ENCODE assay signal across 19 mouse cellular contexts in the genomic region with DNA sequence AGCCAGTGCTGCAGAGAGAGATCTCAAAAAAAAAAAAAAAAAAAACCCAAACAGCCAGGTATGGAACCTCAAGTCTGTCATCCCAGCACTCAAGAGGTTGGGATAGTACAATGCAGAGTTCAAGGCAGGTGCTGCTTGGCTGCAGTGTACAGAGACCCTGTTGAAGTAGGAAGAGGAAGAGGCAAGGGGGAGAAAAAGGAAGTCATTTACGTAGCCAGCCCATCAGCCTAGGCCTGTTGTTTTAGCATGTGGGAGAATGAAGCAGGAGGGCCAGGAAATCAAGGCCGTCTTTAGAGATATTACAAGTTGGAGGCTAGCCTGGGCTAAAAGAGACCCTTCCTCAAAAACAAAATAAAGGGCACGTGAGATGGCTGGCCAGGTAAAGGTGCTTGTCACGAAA.
"Had no signal": no experiment of that assay in that cellular context is flagged by ENCODE, and none has a peak within 500 bp of the region (broad histone marks: within the 10 kb centered on the region; RNA-seq: fewer than 3 reads in every experiment).

No protein-coding gene starts in this region.

- H3K27me3 ChIP-seq: intestine, embryonic 15.5 days; limb, embryonic 13.5 days; liver, embryonic 13.5 days; midbrain, embryonic 13.5 days; neural tube, embryonic 12.5 days; neural tube, embryonic 15.5 days had no signal

- H3K36me3 ChIP-seq: intestine, embryonic 15.5 days; limb, embryonic 10.5 days; limb, embryonic 13.5 days; liver, embryonic 13.5 days; midbrain, embryonic 13.5 days; neural tube, embryonic 12.5 days; neural tube, embryonic 15.5 days had no signal

- DNase-seq: kidney, adult 18-20 months; kidney, adult 9 months; kidney, postnatal 14 days; kidney, postnatal 4 days; liver; liver, embryonic 13.5 days; lung, adult 2 months; lung, postnatal 14 days; right cerebral cortex, adult 18-20 months; right cerebral cortex, postnatal 14 days; spleen, adult 18-20 months; thymus, adult 18-20 months; thymus, postnatal 36 days had no signal

- ATAC-seq: intestine, embryonic 15.5 days; midbrain, embryonic 13.5 days had no signal
